Mouse (Mus musculus) lung, adult 2 months (tissue): ENCODE data around the gene Gm5458.
"Not testable (repeated sequence)": the region's sequence is repeated elsewhere in the genome, so short reads cannot be mapped to it uniquely, and the experiment has no call there.

Source experiments
- CTCF ChIP-seq: fragments of 200-500 bp; IDR thresholded peaks from 2 replicates; pipeline ENCODE4 v1.5.1; 2011; ENCODE audit warnings: mild to moderate bottlenecking, low read length, control low read depth; ENCODE audit not compliant: insufficient read depth
- POLR2A ChIP-seq: fragments of 200-500 bp; IDR thresholded peaks from 2 replicates; pipeline ENCODE4 v1.6.1; 2011; ENCODE audit warnings: low read depth, mild to moderate bottlenecking, control low read depth, low read length, borderline replicate concordance; ENCODE audit errors: extremely low read depth

GRCm38 (mm10) chr14:19549863-19550262 is 52.5 kb downstream of the Gm5458 start, which contains the start of gene Gm2244:
- not testable (repeated sequence) for TF ChIP-seq POLR2A, CTCF
